Mouse (Mus musculus): ENCODE measurements at regions not wholly inside any gene's neighbourhood (a gene's known extent, or its start where the extent isn't known, plus 50 kb on each side); places are given as distances from the start of the nearest gene placed in this dataset.

DNA sequence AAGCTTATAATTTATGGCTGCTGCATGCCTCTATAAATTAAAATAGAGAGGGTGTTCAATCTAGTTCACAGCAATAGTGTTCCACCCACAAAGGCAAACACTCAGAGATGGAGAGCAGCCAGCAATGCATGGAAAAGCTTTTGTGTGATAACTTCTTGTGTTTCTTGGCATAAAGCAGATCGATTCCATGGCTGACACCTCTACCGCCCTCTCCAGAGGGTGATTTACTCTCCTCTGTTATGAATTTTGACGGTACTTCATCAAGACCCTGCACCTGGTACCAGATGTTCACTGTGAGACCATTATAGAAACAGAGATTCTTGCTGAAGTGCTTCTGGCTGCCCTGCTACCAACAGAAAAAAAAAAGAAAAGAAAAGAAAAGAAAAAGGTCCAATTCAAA is 54.1 kb upstream of the Btc start:
- H3K4me2 ChIP-seq (replicated peaks; ENCODE audit: low read depth, low read length), result no peak overlapping the region
- no peaks in the 10 kb centered on the region for H3K36me3 ChIP-seq (ENCODE audit: control insufficient read depth, insufficient read depth, low read length)
- 53% methylated on average over 3 of the region's 3 CpGs for WGBS
- H3K27me3 ChIP-seq (ENCODE audit: control insufficient read depth, insufficient read depth, low read length), result no peaks in the 10 kb centered on the region
- ATAC-seq (ENCODE audit: low FRiP score, low TSS enrichment), result no peak
- no peaks in the 10 kb centered on the region for H3K4me1 ChIP-seq (ENCODE audit: control insufficient read depth, insufficient read depth, low read length)
- no peak overlapping the region for H3K4me3 ChIP-seq (ENCODE audit: low read length)
- no peak overlapping the region for H3K9ac ChIP-seq (ENCODE audit: low read depth, low read length)
- no peaks in the 10 kb centered on the region for H3K9me3 ChIP-seq (ENCODE audit: control insufficient read depth, low read length)
- H3K27ac ChIP-seq (ENCODE audit: low read depth, low read length), result no peak overlapping the region

DNA sequence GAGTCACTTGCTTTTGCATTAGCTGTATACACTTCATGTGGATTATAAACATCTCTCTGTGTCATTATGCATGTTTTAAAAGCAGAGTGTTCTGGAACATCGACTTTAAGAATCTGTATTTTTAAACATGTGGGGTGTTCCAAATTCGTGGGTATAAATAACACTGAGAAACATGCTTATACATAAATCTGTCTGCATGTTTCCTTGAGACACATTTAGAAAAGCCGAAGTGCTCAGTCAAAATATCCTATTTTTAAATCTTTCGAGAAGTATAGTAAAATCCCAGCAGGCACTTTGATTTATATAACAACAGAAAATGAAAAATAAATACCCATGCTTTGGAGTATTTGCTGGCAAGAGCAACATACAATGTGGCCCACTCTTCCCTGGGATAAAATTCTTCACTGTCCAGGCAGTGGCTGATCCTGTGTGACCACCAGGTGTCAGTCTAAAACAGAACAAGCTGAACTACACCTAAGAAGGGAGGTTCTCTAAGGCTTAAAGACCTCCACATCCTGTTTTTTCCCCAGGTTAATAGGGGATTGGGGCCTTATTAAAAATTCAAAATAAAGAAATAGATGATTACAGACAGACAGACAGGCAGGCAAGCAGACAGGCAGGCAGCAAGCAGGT is 52.4 kb upstream of the Parm1 start:
- Histone ChIP-seq H3K27ac (ENCODE audit: low read depth, low read length) (no peak overlapping the region), H3K4me1 (ENCODE audit: control insufficient read depth, insufficient read depth, low read length) (no peaks in the 10 kb centered on the region), H3K36me3 (ENCODE audit: control insufficient read depth, insufficient read depth, low read length) (no peaks in the 10 kb centered on the region), H3K9ac (ENCODE audit: low read depth, low read length) (no peak overlapping the region), H3K4me2 (replicated peaks; ENCODE audit: low read depth, low read length) (no peak overlapping the region), H3K27me3 (ENCODE audit: control insufficient read depth, insufficient read depth, low read length) (no peaks in the 10 kb centered on the region), H3K9me3 (ENCODE audit: control insufficient read depth, low read length) (no peaks in the 10 kb centered on the region), H3K4me3 (ENCODE audit: low read length) (no peak overlapping the region)
- 40% methylated on average over 4 of the region's 4 CpGs for WGBS
- ATAC-seq (ENCODE audit: low FRiP score, low TSS enrichment), result peak; percentile 78; the same call in 1 of the 2 replicates

Measured in kidney, embryonic 14.5 days (tissue).